Mouse (Mus musculus) bone marrow macrophage, adult 2 months (primary cell): ENCODE data around the gene Pou2f2.

Experiments used
- CTCF ChIP-seq: IDR thresholded peaks from 2 replicates; pipeline ENCODE4 v1.5.1; 2012; ENCODE audit warnings: low read depth, mild to moderate bottlenecking, low read length, moderate library complexity
- POLR2A ChIP-seq: IDR thresholded peaks from 2 replicates; pipeline ENCODE4 v1.6.1; 2012; ENCODE audit warnings: mild to moderate bottlenecking, low read depth, low read length, borderline replicate concordance

GRCm38 (mm10) chr7:25076296-25076662, 103.2 kb downstream of the Pou2f2 start:
- TF ChIP-seq POLR2A: no peak
- TF ChIP-seq CTCF: no peak
